Mouse (Mus musculus) brain, adult 10 weeks (tissue): ENCODE data around the gene Syde1. TPM values are rescaled to one million over a fixed set of nuclear protein-coding genes. Genes with fewer than 3 reads are reported as not detected.

Experiments
- polyA plus RNA-seq: library from polyadenylated mRNA; stranded (reverse); fragments of 350-450 nt; fragmentation: Illumina TruSeq; extraction: RNeasy Lipid Tissue Mini Kit (QIAGEN cat#74804); gene quantifications from one replicate; pipeline ENCODE4 v1.2.3, GENCODE M21; 2015; ENCODE audit warnings: low read depth, low replicate concordance

The Syde1 gene
- polyA plus RNA-seq, result 6.5 TPM

GRCm38 (mm10) chr10:78591406-78592328 lies at the start of gene Syde1:
Gene Syde1, minus strand, starts transcription at chr10:78591964.

GRCm38 (mm10) chr10:78617974-78618373 lies 26.2 kb upstream of the Syde1 start, which contains the start of gene Olfr1357:
Gene Olfr1357, minus strand, starts transcription at chr10:78618074.

GRCm38 (mm10) chr10:78574250-78575104 lies 17.3 kb downstream of the Syde1 start, which contains the start of gene Ilvbl:
Gene Ilvbl, plus strand, starts transcription at chr10:78574346.

Other genes with a start within 250 kb of the Syde1 start
- 156 TPM for gene Agpat3, start 239.5 kb downstream of the Syde1 start, polyA plus RNA-seq
- 334 TPM for gene Rrp1, start 178.9 kb downstream of the Syde1 start, polyA plus RNA-seq
- gene Cstb, start 166.3 kb downstream of the Syde1 start, polyA plus RNA-seq, result 107 TPM
- 74.2 TPM for gene Pdxk, start 127.0 kb downstream of the Syde1 start, polyA plus RNA-seq
- gene Olfr1358, start 74.5 kb downstream of the Syde1 start, polyA plus RNA-seq, result not detected
- gene Ilvbl, start 17.6 kb downstream of the Syde1 start, polyA plus RNA-seq, result 36.5 TPM
- gene Olfr1357, start 26.1 kb upstream of the Syde1 start, polyA plus RNA-seq, result not detected
- gene Casp14, start 126.3 kb upstream of the Syde1 start, polyA plus RNA-seq, result not detected
- gene Ccdc105, start 161.1 kb upstream of the Syde1 start, polyA plus RNA-seq, result not detected
- 11.0 TPM for gene Slc1a6, start 188.5 kb upstream of the Syde1 start, polyA plus RNA-seq